In genomic region chr19:45236363-45236942, GRCm38 (mm10) we compare ENCODE assay signal across 8 mouse cellular contexts. TPM values are rescaled to one million over a fixed set of nuclear protein-coding genes. Genes with fewer than 3 reads are reported as not detected.
A peak's percentile ranks its signal among the peaks of the same experiment; 100 is the strongest.
DNase-seq lines count a peak whose midpoint lies in the region; ATAC-seq and TF ChIP-seq lines count a peak whose summit lies in the region.

No protein-coding gene starts in this region.

- no peaks in the 10 kb centered on the region for H3K36me3 ChIP-seq in intestine, embryonic 14.5 days (ENCODE audit: control insufficient read depth, insufficient read depth, low read length)

- under 1% methylated on average over 39 of the region's 39 CpGs for WGBS in intestine, embryonic 14.5 days

- H3K27me3 ChIP-seq in intestine, embryonic 14.5 days (replicated peaks; ENCODE audit: control insufficient read depth, insufficient read depth, low read length), result peaks cover 98% of the 10 kb centered on the region

- H3K9ac ChIP-seq in intestine, embryonic 14.5 days (ENCODE audit: low read length), result no peak overlapping the region

- ATAC-seq in intestine, embryonic 14.5 days (replicated peaks; ENCODE audit: low FRiP score, low TSS enrichment, low read depth), result peak; percentile 30; the same call in 1 of the 2 replicates

- intact Hi-C loops in gastrocnemius, adult 2 months (cut with DNase I), result no loop called here
- intact Hi-C loops in left cerebral cortex, postnatal 10 days (cut with DNase I), result loop anchor here (5.0 to 10.0 kb wide), 2 partner anchors 492 to 1629 kb away; no protein-coding TSS in a partner anchor

- H3K4me3 ChIP-seq in gastrocnemius, adult 2 months, result peak overlapping the region; percentile 88
- peak overlapping the region; percentile 26 for H3K4me3 ChIP-seq in intestine, embryonic 14.5 days (ENCODE audit: low read depth, low read length)

- peak overlapping the region; percentile 98 for H3K27ac ChIP-seq in gastrocnemius, adult 2 months
- H3K27ac ChIP-seq in intestine, embryonic 14.5 days (ENCODE audit: low read depth), result no peak overlapping the region

- peaks cover 8% of the 10 kb centered on the region for H3K4me1 ChIP-seq in intestine, embryonic 14.5 days (replicated peaks; ENCODE audit: control insufficient read depth, insufficient read depth, low read length)

- no peak for TF ChIP-seq CTCF in gastrocnemius, adult 2 months (IDR thresholded peaks at IDR 0.05)

- no peaks in the 10 kb centered on the region for H3K9me3 ChIP-seq in intestine, embryonic 14.5 days (ENCODE audit: control insufficient read depth, low read length)

- H3K4me2 ChIP-seq in intestine, embryonic 14.5 days (ENCODE audit: low read length), result peak overlapping the region; percentile 48

- DNase-seq in B cell, adult 2 months, result peak; percentile 74 to 75
- DNase-seq in ES-CJ7 (ENCODE audit: low read depth, low spot score), result peak; percentile 64
- peak; percentile 90 for DNase-seq in gastrocnemius, adult 2 months
- DNase-seq in intestine, embryonic 14.5 days (ENCODE audit: low spot score), result peak; percentile 74
- peak; percentile 24 to 64 for DNase-seq in lung, postnatal 4 days
- DNase-seq in testis, postnatal 10 days (ENCODE audit: low spot score), result peak; percentile 49
- DNase-seq in left cerebral cortex, postnatal 10 days (ENCODE audit: extremely low spot score in 1 of 2, low spot score in 2 of 2), result no peak
- DNase-seq in spleen, adult 18-20 months, result no peak

RNA-seq across cellular contexts. Expression of gene Lbx1, which starts 0.8 kb away (rescaled TPM):
- 10 to 100 TPM; 46.0 to 66.8 TPM for total RNA-seq in gastrocnemius, adult 2 months (2021)
- not detected in 2 replicates for polyA plus RNA-seq in intestine, embryonic 14.5 days (2014; fragmentation: Nextera tagmentation; extraction: Ambion mirVana)
- not detected for total RNA-seq in left cerebral cortex, postnatal 10 days (2021)

Comparison
In these comparisons a context has a peak if more than half of its experiments do, and no peak if none do; other contexts are left out.
1. DNase-seq: peak in B cell, adult 2 months (2 of 2), ES-CJ7 (single experiment), gastrocnemius, adult 2 months (single experiment), intestine, embryonic 14.5 days (single experiment), lung, postnatal 4 days (2 of 2) and testis, postnatal 10 days (single experiment); none in left cerebral cortex, postnatal 10 days (0 of 2) and spleen, adult 18-20 months (0 of 2).
2. RNA of gene Lbx1, which starts 0.8 kb away (total RNA-seq): 46.0 to 66.8 TPM in gastrocnemius, adult 2 months; not detected in left cerebral cortex, postnatal 10 days; every median in the first group is over 10 times any median in the second.